Mouse (Mus musculus) thymus, adult 2 months (tissue): ENCODE results near the gene Cib3.

Source experiments
- CTCF ChIP-seq: fragments of 200-500 bp; IDR thresholded peaks from 2 replicates; pipeline ENCODE4 v1.5.1; 2012; ENCODE audit warnings: mild to moderate bottlenecking, control low read depth, low read length, moderate library complexity, borderline replicate concordance; ENCODE audit not compliant: control insufficient read depth, poor library complexity, insufficient read depth; ENCODE audit errors: extremely low read depth
- POLR2A ChIP-seq: fragments of 200-500 bp; IDR thresholded peaks from 2 replicates; pipeline ENCODE4 v1.6.1; 2012; ENCODE audit warnings: mild to moderate bottlenecking, low read length, control low read depth, moderate library complexity; ENCODE audit not compliant: control insufficient read depth, poor library complexity, insufficient read depth; ENCODE audit errors: extremely low read depth

GRCm38 (mm10) chr8:72169681-72170249 lies 42.9 kb downstream of the Cib3 start:
- TF ChIP-seq CTCF = no peak
- no peak for TF ChIP-seq POLR2A
